Mouse (Mus musculus) frontal cortex, postnatal 25 days (tissue): ENCODE measurements around the gene Tm9sf2.
"Not testable (repeated sequence)": the region's sequence is repeated elsewhere in the genome, so short reads cannot be mapped to it uniquely, and the experiment has no call there.

Source experiments
- DNase-seq, 2 experiments: peaks; one replicate each; pipeline ENCODE4 v3.0.0; 2022; ENCODE audit warnings: low spot score in 2 of 2

The Tm9sf2 gene

DNA sequence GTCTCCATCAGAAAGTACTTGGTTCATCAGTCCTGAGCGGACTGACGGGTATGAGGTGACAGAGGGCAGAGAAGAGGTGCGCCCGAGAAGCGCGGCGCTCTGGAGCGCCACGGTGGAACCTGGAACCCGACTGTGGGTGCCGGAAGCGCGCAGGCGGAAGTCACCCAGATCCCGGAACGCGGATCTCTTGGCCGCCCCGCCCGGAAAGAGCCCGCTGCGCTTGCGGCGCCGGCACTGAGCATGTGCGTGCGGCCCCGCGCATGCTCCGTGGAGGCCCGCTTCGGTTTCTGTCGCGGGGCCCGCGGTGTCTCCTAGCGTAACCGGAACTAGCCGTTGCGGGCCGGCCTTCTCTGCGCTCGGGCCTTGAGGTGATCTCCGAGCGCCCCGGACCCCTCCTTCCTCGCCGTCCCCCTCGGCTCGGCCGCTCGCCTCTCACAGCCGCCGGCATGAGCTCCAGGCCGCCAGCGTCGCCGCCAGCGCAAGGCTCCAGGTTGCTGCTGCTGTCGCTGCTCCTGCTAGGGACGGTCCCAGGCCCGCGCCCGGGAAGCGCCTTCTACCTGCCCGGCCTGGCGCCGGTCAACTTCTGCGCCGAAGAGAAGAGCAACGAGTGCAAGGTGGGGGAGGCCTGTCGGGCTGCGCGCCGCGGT is at the start of gene Tm9sf2:
Tm9sf2 (plus strand) TSS at position 217 of the 647 bp plus-strand sequence.
- peak; percentile 81 to 93 for DNase-seq

DNA sequence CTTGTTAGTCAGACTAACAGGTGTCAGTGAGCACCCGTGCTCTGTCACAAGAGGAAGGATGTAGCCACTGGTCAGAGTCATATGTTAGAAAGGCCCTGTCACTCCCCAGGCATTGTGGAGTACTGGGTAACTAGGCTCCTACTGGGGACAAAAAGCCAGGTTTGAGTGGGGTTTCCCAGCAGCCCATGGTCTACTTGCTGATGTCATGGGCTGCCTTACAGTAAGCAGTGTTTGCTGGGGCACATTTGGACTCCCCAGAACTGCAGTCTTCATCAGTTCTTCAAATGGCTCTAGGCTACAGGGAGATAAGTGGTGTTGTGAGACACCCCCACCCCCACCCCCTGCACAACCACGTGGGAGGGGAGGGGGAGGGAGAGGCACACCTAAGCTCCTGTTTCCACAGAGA is 48.9 kb upstream of the Tm9sf2 start:
- DNase-seq, result no peak

DNA sequence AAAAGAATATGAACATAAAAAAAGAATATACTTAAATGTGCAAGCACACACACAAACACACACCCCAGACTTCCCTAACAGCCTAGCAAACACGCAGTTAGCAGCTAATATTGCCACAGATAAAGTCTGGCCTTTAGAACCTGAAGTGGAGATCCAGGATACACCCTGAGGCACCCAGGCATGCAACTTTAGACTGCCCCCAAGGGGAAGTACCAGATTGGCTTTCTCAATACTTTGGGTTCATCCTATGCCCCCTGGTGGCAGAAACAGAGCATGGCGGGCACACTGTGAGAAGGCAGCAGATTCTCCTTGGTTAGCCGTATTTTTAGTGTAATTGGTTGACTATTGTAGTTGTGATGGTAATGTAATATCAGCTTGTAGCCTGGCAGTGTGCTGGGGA is 46.2 kb upstream of the Tm9sf2 start:
- peak; percentile 79 to 81 for DNase-seq

DNA sequence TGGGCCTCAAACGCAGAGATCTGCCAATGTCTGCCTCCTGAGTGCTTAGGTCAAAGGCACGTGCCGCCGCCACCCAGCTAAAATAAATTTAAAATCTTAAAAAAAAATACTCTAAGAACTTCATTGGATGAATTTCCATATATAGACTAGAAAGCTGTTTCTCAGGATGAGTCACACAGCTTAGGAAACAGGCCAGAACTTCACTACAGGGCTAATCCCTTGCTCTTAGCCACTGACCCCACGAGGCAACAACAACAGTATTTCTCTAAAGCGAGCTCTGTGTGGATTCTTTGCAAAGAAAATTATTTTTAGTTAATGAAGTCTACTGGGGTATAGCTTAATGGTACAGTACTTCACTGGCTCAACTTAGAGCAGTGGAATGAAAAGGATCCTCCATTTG is 45.5 kb upstream of the Tm9sf2 start:
- DNase-seq, result no peak

DNA sequence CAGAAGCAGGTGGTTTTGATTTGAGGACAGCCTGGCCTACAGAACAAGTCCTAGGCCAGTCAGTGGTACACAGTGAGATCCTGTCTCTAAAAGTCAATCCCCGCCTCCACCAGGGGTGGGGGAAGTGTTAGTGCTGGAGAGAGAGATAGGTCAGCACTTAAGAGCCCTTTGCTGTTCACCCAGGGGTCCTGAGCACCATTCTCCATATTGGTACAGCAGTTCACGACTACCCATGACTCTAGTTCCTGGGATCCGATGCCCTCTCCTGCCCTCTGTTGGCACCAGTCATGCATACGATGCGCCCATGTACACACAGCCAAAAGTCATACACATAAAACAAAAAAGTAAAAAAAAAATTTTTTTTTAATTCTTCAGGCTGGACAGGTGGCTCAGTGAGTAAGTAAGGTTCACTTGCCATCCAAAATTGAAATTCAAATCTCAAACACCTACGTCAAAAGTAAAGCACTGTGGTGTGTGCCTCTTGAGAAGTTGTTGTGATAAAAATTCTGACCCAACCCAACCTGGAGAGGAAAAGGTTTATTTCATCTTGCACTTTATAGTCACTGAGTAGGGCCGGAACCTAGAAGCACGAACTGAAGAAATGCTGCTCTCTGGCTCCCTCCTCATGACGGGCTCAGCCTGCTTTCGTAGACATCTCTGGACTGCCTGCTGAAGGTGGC is 44.3 kb upstream of the Tm9sf2 start:
- DNase-seq, result no peak

DNA sequence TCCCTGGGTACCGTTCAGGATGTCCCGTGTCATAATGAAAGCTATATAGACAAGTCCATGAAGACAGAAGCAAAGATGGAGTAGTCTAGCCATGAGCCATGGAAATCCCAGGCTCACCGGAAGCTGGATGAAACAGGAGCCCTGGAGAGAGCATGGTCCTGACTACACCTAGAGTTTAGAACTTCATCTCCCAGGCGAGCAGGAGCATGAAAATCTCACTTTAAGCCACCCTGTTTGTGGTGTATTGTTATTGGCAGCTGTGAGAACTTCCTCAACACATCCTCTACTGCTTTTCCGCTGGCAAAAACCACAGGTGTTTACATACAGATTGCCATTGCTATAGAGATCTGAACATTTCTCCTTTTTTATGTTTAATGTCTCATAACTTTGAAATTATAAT is 43.2 kb upstream of the Tm9sf2 start:
- no peak for DNase-seq

DNA sequence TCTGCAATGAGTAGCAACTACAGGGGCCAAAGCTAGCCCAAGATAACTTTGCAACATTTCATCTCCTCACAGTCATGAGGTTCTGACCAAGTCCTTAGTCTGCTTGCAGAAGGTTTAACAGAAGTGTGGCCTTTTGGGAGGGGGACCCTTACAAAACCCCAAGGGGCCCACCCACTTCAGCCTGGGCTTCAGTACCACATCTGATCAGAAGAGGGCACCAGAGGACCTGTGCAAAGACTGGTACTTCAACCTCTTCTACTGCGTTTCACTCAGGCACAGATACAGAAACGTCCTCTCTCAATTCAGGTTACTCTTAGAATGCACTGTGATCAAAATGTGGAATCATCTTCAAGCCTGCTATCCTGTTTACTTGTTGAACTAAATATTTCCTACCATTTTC is 42.3 kb upstream of the Tm9sf2 start:
- peak; percentile 67 to 72 for DNase-seq

DNA sequence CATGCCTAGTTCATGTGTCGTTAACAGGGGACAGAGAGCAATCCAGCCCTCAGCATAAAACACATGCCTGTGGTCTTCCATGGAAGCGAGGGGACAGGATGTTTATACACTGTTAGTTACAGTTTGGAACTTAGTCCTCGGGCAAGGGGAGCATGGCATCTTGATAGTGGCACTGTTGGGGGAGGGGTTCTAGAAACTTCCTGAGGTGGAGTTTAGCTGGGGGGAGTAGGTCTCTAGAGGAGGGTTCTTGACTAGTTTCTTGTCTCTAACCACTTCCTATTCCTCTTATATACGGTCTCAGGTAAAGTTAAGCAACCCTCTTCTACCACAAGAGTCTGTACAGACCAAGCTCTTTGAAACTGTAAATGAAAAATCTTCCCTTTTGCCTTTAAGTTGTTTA is 40.6 kb upstream of the Tm9sf2 start:
- DNase-seq, result no peak

DNA sequence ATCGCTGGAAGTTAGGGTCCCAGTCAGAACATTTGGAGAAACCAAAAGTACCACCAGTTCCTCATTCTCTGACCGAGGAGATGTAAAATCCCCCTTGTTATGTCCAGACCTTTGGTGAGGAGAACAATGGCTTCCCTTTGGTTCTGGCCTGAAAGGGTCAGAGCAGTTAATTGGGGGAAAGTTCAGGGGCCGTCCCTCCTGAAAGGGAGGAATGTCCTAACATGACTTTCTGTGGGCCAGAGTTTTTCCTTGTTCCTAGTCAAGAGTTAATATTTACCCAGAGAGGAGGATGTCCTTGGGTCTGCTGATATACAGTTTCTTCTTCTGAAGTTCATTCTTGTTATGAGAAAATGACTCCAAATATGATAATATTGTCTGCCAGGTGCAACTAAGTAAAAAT is 38.8 kb upstream of the Tm9sf2 start:
- DNase-seq, result not testable (repeated sequence)

DNA sequence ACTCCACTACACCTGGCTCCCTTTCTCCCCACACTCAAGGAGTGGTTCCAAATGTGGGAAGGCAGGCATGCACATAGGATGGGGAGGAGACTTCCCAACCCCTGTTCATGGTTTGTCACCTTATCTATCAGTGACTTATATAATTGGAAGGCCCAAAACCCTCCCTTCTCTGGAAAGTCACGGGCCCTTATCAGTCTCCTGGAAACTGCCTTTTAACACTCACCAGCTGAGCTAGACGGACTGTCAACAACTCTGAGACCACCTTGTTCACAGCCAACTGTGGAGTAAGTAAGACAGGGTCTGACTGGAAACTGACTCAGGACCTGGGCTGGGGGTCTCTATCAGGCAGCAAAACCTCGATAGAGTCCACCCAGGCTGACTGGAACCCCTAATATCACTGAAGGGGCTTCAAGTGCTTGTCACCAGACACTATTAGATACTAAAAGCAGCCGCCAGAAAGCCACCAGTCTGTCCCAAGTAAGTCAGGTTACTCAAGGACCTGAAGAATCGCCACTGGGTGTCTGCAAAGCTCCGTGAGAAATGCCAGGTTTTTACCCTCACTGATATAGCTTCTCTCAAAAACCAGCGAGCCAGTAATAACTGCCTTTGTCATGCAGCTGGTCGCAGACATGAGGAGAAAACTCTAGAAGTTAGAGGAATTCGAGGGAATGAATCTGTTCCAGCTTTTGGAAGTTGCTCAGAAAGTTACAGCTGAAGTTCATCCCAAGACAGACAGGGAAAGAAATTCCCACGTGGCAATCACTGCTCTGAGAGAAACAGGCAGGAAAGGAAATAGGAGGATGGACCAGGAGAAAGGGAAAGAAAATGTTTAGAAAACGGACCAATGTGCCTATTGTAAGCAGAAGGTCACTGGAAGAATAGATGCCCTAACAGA is 37.8 kb upstream of the Tm9sf2 start:
- DNase-seq, result no peak

DNA sequence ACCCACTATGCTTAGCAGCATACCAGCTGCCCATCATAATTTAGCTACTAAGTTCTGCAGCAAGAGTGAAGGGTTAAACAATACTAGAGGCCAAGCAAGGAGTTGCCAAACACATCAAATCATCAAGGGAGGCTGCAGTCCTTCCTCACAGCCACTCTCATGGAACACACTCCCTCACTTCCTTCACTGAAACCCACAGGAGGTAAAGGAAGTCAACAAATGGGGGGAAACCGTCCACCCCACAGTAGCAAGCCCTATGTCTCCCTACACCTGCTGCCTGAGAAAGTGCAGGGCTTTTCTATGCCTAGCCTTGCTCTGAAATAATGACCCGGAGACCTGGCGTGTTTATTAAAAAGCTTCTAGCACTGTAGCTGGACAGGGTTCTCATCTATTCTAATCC is 36.9 kb upstream of the Tm9sf2 start:
- DNase-seq, result no peak

DNA sequence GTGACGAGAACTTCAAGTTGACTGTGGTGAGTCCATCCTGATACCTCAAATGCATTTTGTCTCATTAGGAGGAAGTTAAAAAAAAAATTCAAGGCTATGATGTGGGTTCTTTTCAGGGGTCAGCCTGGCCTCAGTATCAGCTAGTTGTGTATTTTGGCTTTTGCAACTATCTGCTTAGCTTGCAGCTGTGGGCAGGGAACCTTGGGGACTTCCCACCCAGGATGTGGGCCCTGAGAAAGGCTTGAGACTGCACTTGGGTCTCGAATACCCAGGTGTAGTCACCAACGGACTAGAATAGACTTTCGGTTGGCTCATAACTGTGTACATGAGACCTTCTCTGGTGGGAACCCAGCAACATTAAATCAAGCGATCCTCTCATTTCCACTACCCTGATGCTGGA is 33.4 kb upstream of the Tm9sf2 start:
- DNase-seq, result no peak

DNA sequence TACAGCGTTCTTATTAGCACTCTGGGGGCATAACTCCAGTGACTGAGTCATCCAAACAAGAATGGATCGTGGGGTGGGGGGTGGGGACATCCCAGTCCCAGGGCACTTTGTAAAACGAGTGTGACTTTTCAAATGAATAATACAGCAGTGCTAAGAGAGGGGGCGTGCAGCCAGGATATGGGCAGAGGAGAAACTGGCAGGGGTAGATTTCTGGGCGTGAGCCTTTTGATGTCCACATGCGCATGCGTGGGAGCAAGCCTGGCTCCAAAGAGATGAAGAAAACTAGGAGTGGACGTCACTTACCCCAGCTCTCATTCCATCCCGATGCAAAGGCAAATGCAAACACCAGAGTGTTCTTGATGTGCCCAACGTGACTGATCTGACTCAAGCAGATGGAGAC is 32.5 kb upstream of the Tm9sf2 start:
- DNase-seq, result no peak

DNA sequence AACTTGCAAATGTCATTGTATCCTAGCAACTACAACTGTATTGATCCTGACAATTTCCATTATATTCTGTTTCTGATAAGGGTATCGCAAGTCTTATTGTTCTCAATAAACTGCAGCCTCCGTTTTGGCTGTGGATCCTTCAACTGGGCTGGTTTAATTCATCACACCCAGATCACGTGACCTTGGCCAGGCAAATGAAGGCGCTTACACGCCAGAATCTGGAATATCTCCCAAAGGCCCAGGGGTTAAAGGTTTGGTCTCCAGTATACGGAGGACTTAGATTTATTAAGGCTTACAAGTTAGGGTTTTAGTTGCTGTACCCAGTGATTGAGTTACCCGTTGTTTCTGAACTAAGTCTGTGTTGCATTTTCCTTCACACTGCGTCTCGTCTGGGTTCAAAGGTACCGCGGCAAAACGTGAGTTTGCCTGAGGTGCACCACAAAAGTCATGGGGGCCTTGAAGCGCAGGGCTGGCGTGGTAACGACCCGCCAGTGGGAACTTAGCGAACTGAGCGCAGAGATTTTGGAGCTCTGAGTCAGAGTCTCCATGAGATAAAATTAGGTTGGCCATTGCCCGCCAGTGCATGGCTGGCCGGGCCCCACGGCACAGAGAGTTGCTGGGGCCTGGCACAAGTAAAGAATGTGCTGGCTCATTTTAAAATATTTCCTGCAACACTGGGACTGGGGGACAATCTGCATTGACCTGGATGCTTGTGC is 31.2 kb upstream of the Tm9sf2 start:
- DNase-seq, result no peak

DNA sequence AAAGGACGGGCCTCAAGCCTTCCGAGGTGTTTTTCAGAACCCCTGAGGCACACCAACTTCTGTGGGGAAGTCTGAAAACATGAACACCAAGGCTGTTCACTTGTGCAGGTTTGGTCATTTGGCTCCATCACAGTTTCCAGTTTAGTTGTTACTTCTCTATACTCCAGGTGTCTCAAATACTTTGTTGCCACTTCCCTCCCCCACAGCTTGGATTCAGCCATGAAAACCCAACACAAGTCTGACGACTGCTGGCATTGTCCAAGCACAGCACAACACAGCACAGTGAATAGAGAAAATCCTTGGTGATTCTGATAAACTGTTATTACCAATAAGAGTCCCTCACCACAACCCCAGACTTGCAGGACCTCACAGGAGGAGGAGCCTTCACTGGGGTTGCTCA is 29.8 kb upstream of the Tm9sf2 start:
- no peak for DNase-seq

DNA sequence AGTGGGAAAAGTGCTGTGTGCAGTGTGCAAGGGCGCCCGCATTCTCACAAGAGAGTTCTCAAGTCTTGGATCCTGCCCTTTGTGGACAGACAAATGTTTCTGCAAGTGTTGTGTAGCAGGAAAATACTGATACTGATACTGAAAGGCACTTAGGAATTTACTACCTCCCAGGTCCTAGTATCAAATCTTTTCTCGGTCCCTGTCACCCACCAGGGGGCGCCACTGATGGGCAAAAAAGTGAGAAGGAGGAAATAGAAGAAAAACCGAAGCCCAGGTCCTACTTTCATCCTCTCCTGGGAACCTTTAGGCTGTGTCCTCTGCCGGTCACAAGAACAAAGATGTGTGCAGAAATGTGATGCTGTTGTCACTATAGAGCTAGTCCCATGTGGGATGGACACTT is 27.4 kb upstream of the Tm9sf2 start:
- DNase-seq, result peak; percentile 20 to 29

DNA sequence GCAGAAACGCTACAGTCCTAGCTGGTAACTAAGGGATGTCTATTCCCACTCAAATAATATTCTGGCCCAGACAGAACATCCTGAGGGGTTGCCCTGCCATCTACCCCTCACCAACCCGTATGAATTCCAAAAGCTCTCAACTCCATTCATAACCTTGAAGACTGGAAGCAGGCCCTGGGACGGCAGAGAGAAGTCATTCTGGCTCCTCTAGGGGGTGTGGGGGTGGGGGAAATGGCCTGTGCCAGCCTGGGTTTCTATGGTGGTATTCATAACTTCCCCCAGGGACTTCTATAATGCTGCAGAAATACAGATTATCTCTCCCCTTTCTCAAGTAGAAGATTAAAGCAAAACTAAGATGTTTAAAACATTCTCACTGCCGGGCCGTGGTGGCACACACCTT is 26.9 kb upstream of the Tm9sf2 start:
- no peak for DNase-seq

DNA sequence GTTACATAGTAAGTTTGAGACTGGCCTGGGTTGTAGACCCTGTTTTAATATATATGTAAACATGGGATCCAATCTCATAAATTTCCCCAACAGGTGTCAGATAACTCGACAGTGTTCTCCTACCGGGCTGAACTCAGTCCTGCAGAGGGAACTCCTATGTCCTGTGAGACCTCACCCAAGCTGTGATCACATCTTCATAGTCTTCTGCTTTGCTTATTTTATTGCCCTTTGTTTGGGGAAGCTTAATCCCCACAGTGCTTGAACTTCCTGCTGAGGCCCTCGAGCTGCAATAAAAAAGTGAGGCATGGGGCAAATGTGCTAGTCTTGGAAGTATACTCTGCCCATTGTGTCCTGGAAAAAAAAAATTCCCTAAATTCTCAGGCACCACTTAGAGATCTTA is 25.5 kb upstream of the Tm9sf2 start:
- DNase-seq, result no peak

DNA sequence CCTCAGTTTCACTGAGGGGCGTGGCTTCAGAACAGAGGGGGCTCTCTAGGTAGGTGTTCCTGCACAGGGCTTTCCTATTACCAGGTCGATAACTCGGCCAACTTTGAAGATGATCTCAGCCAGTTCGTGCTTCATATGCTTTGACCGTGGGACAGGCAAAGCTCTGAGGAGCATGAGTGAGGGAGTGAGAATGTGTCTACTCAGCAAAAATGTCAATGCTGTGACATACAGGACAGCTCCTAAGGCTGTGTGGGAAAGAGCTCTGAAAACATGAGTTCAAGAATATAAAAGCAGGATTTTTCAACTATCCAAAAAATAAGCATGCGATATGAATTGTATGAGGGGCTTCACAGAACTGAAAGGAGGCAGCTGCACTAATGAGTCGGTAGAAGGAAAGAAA is 23.3 kb upstream of the Tm9sf2 start:
- no peak for DNase-seq

DNA sequence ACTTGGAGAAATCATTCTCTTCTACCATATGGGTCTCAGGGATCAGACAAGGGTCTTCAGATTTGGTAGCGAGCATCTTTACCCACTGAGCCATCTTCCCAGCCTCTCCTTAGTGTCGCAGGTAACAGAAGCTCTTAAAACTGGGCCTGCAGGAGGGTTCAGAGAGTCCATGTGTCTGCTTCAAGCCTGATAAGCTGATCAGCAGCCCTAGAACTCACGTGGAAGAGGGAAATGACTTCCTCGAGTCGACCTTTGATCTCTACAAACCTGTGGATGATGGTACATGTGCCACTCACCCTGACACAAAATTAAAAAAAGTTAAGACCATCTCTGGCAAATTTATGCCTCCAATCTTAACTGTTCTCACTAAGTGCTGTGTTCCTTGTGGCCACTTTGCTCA is 18.9 kb upstream of the Tm9sf2 start:
- DNase-seq, result no peak

DNA sequence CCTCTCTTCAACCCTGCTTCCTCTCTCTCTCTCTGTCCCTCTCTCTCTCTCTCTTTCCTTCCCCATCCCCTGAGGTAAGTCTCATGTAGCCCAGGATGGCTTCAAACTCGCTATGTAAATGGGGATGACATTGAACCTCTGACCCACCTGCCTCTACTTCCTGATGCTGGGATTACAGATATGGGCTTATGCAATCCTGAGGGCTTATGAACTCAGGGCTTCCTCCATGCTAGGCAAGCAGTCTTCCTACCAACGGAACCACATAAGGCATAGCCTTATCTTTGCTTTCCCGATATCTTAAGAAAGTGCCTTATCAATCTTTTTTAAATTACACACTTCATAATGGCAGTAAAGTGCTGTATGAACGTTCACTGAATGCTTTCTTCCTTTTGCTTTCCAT is 14.5 kb upstream of the Tm9sf2 start:
- DNase-seq, result no peak

DNA sequence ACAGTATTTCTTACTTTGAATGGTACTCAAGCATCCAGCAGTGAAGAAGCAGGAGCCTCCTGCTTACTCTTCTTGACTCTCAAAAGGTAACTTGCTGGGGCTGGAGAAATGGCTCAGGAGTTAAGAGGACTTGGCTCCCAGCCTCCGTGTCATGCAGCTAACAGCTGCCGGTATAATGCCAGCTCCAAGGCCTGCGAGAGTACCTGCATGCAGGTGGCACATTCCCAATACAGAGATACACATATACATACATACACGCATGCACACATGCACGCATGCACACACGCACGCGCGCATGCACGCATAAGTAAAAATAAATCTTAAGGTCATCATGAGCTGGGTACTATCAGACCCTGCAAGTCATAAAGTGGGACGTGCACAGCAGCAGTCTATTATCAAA is 10.5 kb upstream of the Tm9sf2 start:
- no peak for DNase-seq
